Comparison of ENCODE assay signal across 21 mouse cellular contexts in the genomic region with DNA sequence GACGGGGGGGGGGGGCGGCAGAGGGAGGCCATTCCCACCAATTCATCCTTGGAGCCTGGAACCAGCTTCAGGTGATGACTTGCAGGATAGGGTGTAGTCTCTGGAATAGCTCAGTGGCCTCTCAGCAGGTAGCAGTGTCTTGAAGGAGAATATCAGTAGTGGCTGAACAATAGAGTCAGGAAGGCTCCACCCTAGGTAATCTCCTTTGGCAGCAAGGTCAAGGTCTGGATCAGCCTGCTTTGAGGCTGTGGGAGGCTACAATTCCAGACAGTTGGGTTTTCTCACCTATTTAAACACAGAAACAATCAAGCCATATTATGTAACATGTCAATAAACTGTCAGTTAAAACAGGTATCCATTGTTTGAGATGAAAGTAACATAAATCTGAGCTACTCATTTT.
A peak's percentile ranks its signal among the peaks of the same experiment; 100 is the strongest.
DNase-seq lines count a peak whose midpoint lies in the region; TF ChIP-seq lines count a peak whose summit lies in the region.
"Had no signal": no experiment of that assay in that cellular context is flagged by ENCODE, and none has a peak within 500 bp of the region (broad histone marks: within the 10 kb centered on the region; RNA-seq: fewer than 3 reads in every experiment).

No protein-coding gene starts in this region.

- no peak for TF ChIP-seq CTCF in ES-Bruce4 (IDR thresholded peaks at IDR 0.05; ENCODE audit: low read depth, low read length)

- H3K36me3 ChIP-seq in ES-Bruce4 (ENCODE audit: control insufficient read depth, insufficient read depth, low read length, poor library complexity, severe bottlenecking) (no peaks in the 10 kb centered on the region), ES-E14 (ENCODE audit: control insufficient read depth, insufficient read depth, low read length, poor library complexity, severe bottlenecking) (no peaks in the 10 kb centered on the region)
- H3K36me3 ChIP-seq: embryonic facial prominence, embryonic 13.5 days; embryonic facial prominence, embryonic 15.5 days; forebrain, embryonic 10.5 days; forebrain, embryonic 12.5 days had no signal

- DNase-seq in ES-E14 (ENCODE audit: low read depth, low spot score) (peak; percentile 46), WW6 (ENCODE audit: low read depth, low spot score) (peak; percentile 34)
- no peak for DNase-seq in cerebellum, postnatal 14 days
- no peak for DNase-seq in embryo, embryonic 10 days (ENCODE audit: low spot score)
- no peak for DNase-seq in ovary, adult 18-20 months (ENCODE audit: low spot score)
- DNase-seq: adrenal gland, adult 8-10 months; adrenal gland, postnatal 25 days; B cell, adult 2 months; cerebellum, adult 11 months; cerebellum, adult 18-20 months; cerebellum, adult 8-10 months; cerebellum, adult 9-11 months; cerebellum, postnatal 25 days; embryo, embryonic 11 days had no signal

- H3K4me3 ChIP-seq in ES-Bruce4 (ENCODE audit: low read depth, low read length) (no peak overlapping the region), ES-E14 (ENCODE audit: insufficient read depth in 1 of 2, low read depth in 1 of 2, low read length in 2 of 2, poor library complexity in 1 of 2, severe bottlenecking in 1 of 2) (no peak overlapping the region)
- H3K4me3 ChIP-seq: embryonic facial prominence, embryonic 13.5 days; embryonic facial prominence, embryonic 15.5 days; erythroblast, embryonic 14.5 days; forebrain, embryonic 10.5 days; forebrain, embryonic 12.5 days had no signal

- TF ChIP-seq POLR2A in ES-Bruce4 (IDR thresholded peaks at IDR 0.05; ENCODE audit: insufficient read depth, low read length): no peak

- in situ Hi-C loops in ES-E14 (cut with MboI; ENCODE audit: low sequenced_read_pairs in 2 of 2, unreplicated experiment in 2 of 2): no loop called here

- H3K9me3 ChIP-seq in ES-Bruce4 (replicated peaks; ENCODE audit: control insufficient read depth, insufficient read depth, low read length, poor library complexity, severe bottlenecking): peaks cover 11% of the 10 kb centered on the region
- H3K9me3 ChIP-seq in ES-E14 (ENCODE audit: control insufficient read depth, insufficient read depth, low read depth, low read length): no peaks in the 10 kb centered on the region
- H3K9me3 ChIP-seq: embryonic facial prominence, embryonic 13.5 days; embryonic facial prominence, embryonic 15.5 days; forebrain, embryonic 10.5 days; forebrain, embryonic 12.5 days had no signal

- no peak overlapping the region for H3K27ac ChIP-seq in ES-Bruce4 (ENCODE audit: insufficient read depth, low read length)
- H3K27ac ChIP-seq in ES-E14 (ENCODE audit: insufficient read depth, low read depth, low read length, poor library complexity, severe bottlenecking): no peak overlapping the region; the same call in 1 of the 2 replicates
- H3K27ac ChIP-seq: embryonic facial prominence, embryonic 13.5 days; embryonic facial prominence, embryonic 15.5 days; forebrain, embryonic 10.5 days; forebrain, embryonic 12.5 days had no signal

- H3K27me3 ChIP-seq in ES-Bruce4 (ENCODE audit: control insufficient read depth, insufficient read depth, low read length, poor library complexity, severe bottlenecking): no peaks in the 10 kb centered on the region
- H3K27me3 ChIP-seq: CH12.LX; embryonic facial prominence, embryonic 13.5 days; embryonic facial prominence, embryonic 15.5 days; forebrain, embryonic 12.5 days had no signal

- H3K4me1 ChIP-seq in ES-Bruce4 (ENCODE audit: control insufficient read depth, insufficient read depth, low read length) (no peaks in the 10 kb centered on the region), ES-E14 (ENCODE audit: control insufficient read depth in 2 of 2, insufficient read depth in 2 of 2, low read length in 2 of 2, poor library complexity in 1 of 2) (peaks cover 1 to 4% of the 10 kb centered on the region in 2 experiments; a peak in 1 of 4 replicates)
- H3K4me1 ChIP-seq: embryonic facial prominence, embryonic 13.5 days; embryonic facial prominence, embryonic 15.5 days; forebrain, embryonic 10.5 days; forebrain, embryonic 12.5 days had no signal

- H3K9ac ChIP-seq in ES-Bruce4 (ENCODE audit: low read depth, poor library complexity, severe bottlenecking) (no peak overlapping the region), ES-E14 (ENCODE audit: insufficient read depth, low read depth, low read length, poor library complexity, severe bottlenecking) (no peak overlapping the region)
- H3K9ac ChIP-seq: embryonic facial prominence, embryonic 13.5 days; embryonic facial prominence, embryonic 15.5 days; forebrain, embryonic 12.5 days had no signal

- peak; percentile 78 for TF ChIP-seq EP300 in ES-Bruce4 (IDR thresholded peaks at IDR 0.05; ENCODE audit: insufficient read depth, low read depth, low read length)

TF ChIP-seq in ES-E14, 5 proteins besides CTCF, POLR2A, EP300 and RAD21:
- no peak for TF ChIP-seq ZNF384 (IDR thresholded peaks at IDR 0.05; ENCODE audit: low read depth, low read length)
- no peak for TF ChIP-seq MAFK (IDR thresholded peaks at IDR 0.05; ENCODE audit: insufficient read depth, low read depth, low read length)
- 0 out of 2 replicates have a peak, but pooled peaks have one; percentile 29 for TF ChIP-seq CHD2 (IDR thresholded peaks at IDR 0.05; ENCODE audit: low read depth, low read length)
- no peak for TF ChIP-seq ZC3H11A (IDR thresholded peaks at IDR 0.05; ENCODE audit: borderline replicate concordance, low read depth, low read length)
- no peak for TF ChIP-seq HCFC1 (IDR thresholded peaks at IDR 0.05; ENCODE audit: borderline replicate concordance, insufficient read depth, low read length)

Comparison
In these comparisons a context has a peak if more than half of its experiments do, and no peak if none do; other contexts are left out.
1. DNase-seq: peak in ES-E14 (single experiment) and WW6 (single experiment); none in cerebellum, postnatal 14 days (0 of 2), embryo, embryonic 10 days (single experiment) and ovary, adult 18-20 months (single experiment).